Mouse (Mus musculus) lung, postnatal 0 days (tissue): ENCODE results near the gene Mgat4b. TPM values are rescaled to one million over a fixed set of nuclear protein-coding genes. Genes with fewer than 3 reads are reported as not detected.
A peak's percentile ranks its signal among the peaks of the same experiment; 100 is the strongest.

Experiments used
- ATAC-seq: fragments of 200-750 bp; cut with Nextera tagmentation; 2 replicates; pipeline ENCODE4 v1.8.0; 2017; ENCODE audit warnings: moderate library complexity
- DNase-seq: peaks from one replicate; pipeline ENCODE4 v3.0.0-alpha.2; 2016; ENCODE audit warnings: low spot score
- H3K27ac ChIP-seq: fragments of 300-500 bp; sonication (generic); 2 replicates; pipeline ENCODE4 v1.5.1; 2014; ENCODE audit warnings: antibody characterized with exemption, mild to moderate bottlenecking, low read length, mixed read lengths
- H3K27me3 ChIP-seq: fragments of 300-500 bp; sonication (generic); replicated peaks from 2 replicates; pipeline ENCODE4 v1.6.1; 2014; ENCODE audit warnings: low read length, mixed read lengths; ENCODE audit not compliant: insufficient read depth
- H3K36me3 ChIP-seq: fragments of 300-500 bp; sonication (generic); 2 replicates; pipeline ENCODE4 v1.6.1; 2014; ENCODE audit warnings: low read length, mixed read lengths; ENCODE audit not compliant: insufficient read depth
- H3K4me1 ChIP-seq: fragments of 300-500 bp; sonication (generic); 2 replicates; pipeline ENCODE4 v1.6.1; 2014; ENCODE audit warnings: antibody characterized with exemption, low read depth, low read length, mixed read lengths; ENCODE audit not compliant: insufficient read depth
- H3K4me2 ChIP-seq: fragments of 300-500 bp; sonication (generic); replicated peaks from 2 replicates; pipeline ENCODE4 v1.6.1; 2014; ENCODE audit warnings: low read depth, mild to moderate bottlenecking, low read length, moderate library complexity, mixed read lengths
- H3K4me3 ChIP-seq: fragments of 300-500 bp; sonication (generic); 2 replicates; pipeline ENCODE4 v1.5.1; 2014; ENCODE audit warnings: low read depth, low read length
- H3K9ac ChIP-seq: fragments of 300-500 bp; sonication (generic); replicated peaks from 2 replicates; pipeline ENCODE4 v1.6.1; 2014; ENCODE audit warnings: low read depth, mild to moderate bottlenecking
- H3K9me3 ChIP-seq: fragments of 300-500 bp; sonication (generic); 2 replicates; pipeline ENCODE4 v1.6.1; 2016; ENCODE audit warnings: low read length, mixed read lengths
- CTCF ChIP-seq: IDR thresholded peaks from 2 replicates; pipeline ENCODE4 v1.5.1; 2016; ENCODE audit warnings: antibody characterized with exemption, mild to moderate bottlenecking
- EP300 ChIP-seq: IDR thresholded peaks from 2 replicates; pipeline ENCODE4 v1.6.1; 2016; ENCODE audit warnings: antibody characterized with exemption, mild to moderate bottlenecking, control low read depth
- WGBS: fragments of 180-500 bp; shearing (Covaris S2); extraction: QIAGEN DNeasy Blood & Tissue Kit; methylation state at CpG from one replicate; pipeline ENCODE4 v1.1.7; 2014; 5-methylcytosine and 5-hydroxymethylcytosine counted together
- polyA plus RNA-seq: library from polyadenylated mRNA; unstranded; fragments of >200 nt; fragmentation: Nextera tagmentation; extraction: Ambion mirVana; gene quantifications from 2 replicates; pipeline ENCODE4 v1.2.1, GENCODE M21; 2015

The Mgat4b gene
- polyA plus RNA-seq, 1 experiment from 2014 or later: 43.4 TPM

GRCm38 (mm10) chr11:50233022-50233421 is 22.3 kb downstream of the Mgat4b start:
- no peaks in the 10 kb centered on the region for H3K27me3 ChIP-seq
- H3K4me3 ChIP-seq: no peak overlapping the region
- H3K27ac ChIP-seq: no peak overlapping the region
- WGBS: 94% methylated on average over 13 of the region's 13 CpGs
- peaks cover 34% of the 10 kb centered on the region; the same call in 1 of the 2 replicates for H3K36me3 ChIP-seq
- no peak overlapping the region for H3K4me2 ChIP-seq
- no peak overlapping the region for H3K9ac ChIP-seq
- no peaks in the 10 kb centered on the region for H3K9me3 ChIP-seq
- ATAC-seq (no peak), DNase-seq (no peak)
- TF ChIP-seq EP300: no peak
- no peak for TF ChIP-seq CTCF
- peaks cover 18% of the 10 kb centered on the region; the same call in 1 of the 2 replicates for H3K4me1 ChIP-seq

GRCm38 (mm10) chr11:50233993-50234392 is 23.3 kb downstream of the Mgat4b start:
- DNase-seq (no peak), ATAC-seq (no peak)
- no peak overlapping the region for H3K4me3 ChIP-seq
- 85% methylated on average over 11 of the region's 11 CpGs for WGBS
- H3K27me3 ChIP-seq: no peaks in the 10 kb centered on the region
- no peak overlapping the region for H3K9ac ChIP-seq
- no peaks in the 10 kb centered on the region for H3K9me3 ChIP-seq
- no peak for TF ChIP-seq EP300
- peak; percentile 49 for TF ChIP-seq CTCF
- H3K4me2 ChIP-seq: no peak overlapping the region
- peaks cover 34% of the 10 kb centered on the region; the same call in 1 of the 2 replicates for H3K36me3 ChIP-seq
- no peak overlapping the region for H3K27ac ChIP-seq
- peaks cover 13% of the 10 kb centered on the region; the same call in 1 of the 2 replicates for H3K4me1 ChIP-seq

- no peak overlapping the region for H3K4me2 ChIP-seq
- no peaks in the 10 kb centered on the region for H3K9me3 ChIP-seq
- WGBS: 96% methylated on average over 25 of the region's 25 CpGs
- ATAC-seq: no peak
- no peak overlapping the region for H3K27ac ChIP-seq
- no peak for DNase-seq
- peaks cover 7% of the 10 kb centered on the region; the same call in 1 of the 2 replicates for H3K4me1 ChIP-seq
- peaks cover 34% of the 10 kb centered on the region; the same call in 1 of the 2 replicates for H3K36me3 ChIP-seq
- no peak overlapping the region for H3K9ac ChIP-seq
- H3K4me3 ChIP-seq: no peak overlapping the region
- TF ChIP-seq CTCF (no peak), EP300 (no peak)
- H3K27me3 ChIP-seq: no peaks in the 10 kb centered on the region
Observed at GRCm38 (mm10) chr11:50234606-50235005, 23.9 kb downstream of the Mgat4b start.

- TF ChIP-seq EP300 (no peak), CTCF (peak; percentile 71)
- DNase-seq: peak; percentile 96
- Histone ChIP-seq H3K9me3 (no peaks in the 10 kb centered on the region), H3K4me3 (peak overlapping the region; percentile 47), H3K4me1 (no peaks in the 10 kb centered on the region), H3K27ac (no peak overlapping the region), H3K27me3 (no peaks in the 10 kb centered on the region), H3K4me2 (peak overlapping the region; percentile 69), H3K36me3 (peaks cover 32% of the 10 kb centered on the region; the same call in 1 of the 2 replicates), H3K9ac (peak overlapping the region; percentile 3; the same call in 1 of the 2 replicates)
- 4% methylated on average over 23 of the region's 27 CpGs for WGBS
- ATAC-seq: peak; percentile 94
Observed at GRCm38 (mm10) chr11:50236540-50236936, 25.8 kb downstream of the Mgat4b start.

- Histone ChIP-seq H3K9me3 (no peaks in the 10 kb centered on the region), H3K27me3 (no peaks in the 10 kb centered on the region), H3K4me3 (peak overlapping the region; percentile 47), H3K36me3 (peaks cover 25% of the 10 kb centered on the region; the same call in 1 of the 2 replicates), H3K9ac (peak overlapping the region; percentile 3; the same call in 1 of the 2 replicates), H3K27ac (no peak overlapping the region), H3K4me2 (peak overlapping the region; percentile 69), H3K4me1 (no peaks in the 10 kb centered on the region)
- 6% methylated on average over 60 of the region's 66 CpGs for WGBS
- ATAC-seq (peak; percentile 40), DNase-seq (peak; percentile 36)
- no peak for TF ChIP-seq CTCF
- TF ChIP-seq EP300: no peak
Observed at GRCm38 (mm10) chr11:50236937-50237835, 26.5 kb downstream of the Mgat4b start.

- no peak within 1 kb of the TSS for H3K9ac ChIP-seq
- H3K4me2 ChIP-seq: peak within 1 kb of the TSS; percentile 69
- no peak for ATAC-seq
Observed at GRCm38 (mm10) chr11:50238324-50238723, 27.6 kb downstream of the Mgat4b start, which contains the start of gene Ltc4s. TSS of gene Ltc4s (minus strand) at chr11:50238616.

More at GRCm38 (mm10) chr11:50238324-50238723, 27.6 kb downstream of the Mgat4b start, which contains the start of gene Ltc4s:
- 37% methylated on average over 10 of the region's 10 CpGs for WGBS
- Histone ChIP-seq H3K9me3 (no peaks in the 10 kb centered on the region), H3K27ac (no peak within 1 kb of the TSS), H3K27me3 (no peaks in the 10 kb centered on the region), H3K4me1 (no peaks in the 10 kb centered on the region), H3K36me3 (peaks cover 14% of the 10 kb centered on the region; the same call in 1 of the 2 replicates), H3K4me3 (peak within 1 kb of the TSS; percentile 47; the same call in 1 of the 2 replicates)
- TF ChIP-seq CTCF (no peak), EP300 (no peak)
- DNase-seq: peak; percentile 63
